Mouse (Mus musculus) olfactory bulb, adult 2 months (tissue): ENCODE results near the gene Olfr600. TPM values are rescaled to one million over a fixed set of nuclear protein-coding genes. Genes with fewer than 3 reads are reported as not detected.
"Not testable (repeated sequence)": the region's sequence is repeated elsewhere in the genome, so short reads cannot be mapped to it uniquely, and the experiment has no call there.

Experiments used
- H3K27ac ChIP-seq: fragments of 200-500 bp; 2 replicates; pipeline ENCODE4 v1.5.1; 2012; ENCODE audit warnings: low read depth, low read length; ENCODE audit not compliant: insufficient read depth
- H3K4me1 ChIP-seq: fragments of 200-500 bp; 2 replicates; pipeline ENCODE4 v1.6.1; 2012; ENCODE audit warnings: low read length; ENCODE audit not compliant: control insufficient read depth, insufficient read depth
- H3K4me3 ChIP-seq: fragments of 200-500 bp; 2 replicates; pipeline ENCODE4 v1.5.1; 2012; ENCODE audit warnings: mild to moderate bottlenecking, low read depth, low read length, moderate library complexity; ENCODE audit not compliant: insufficient read depth
- CTCF ChIP-seq: fragments of 200-500 bp; IDR thresholded peaks from 2 replicates; pipeline ENCODE4 v1.5.1; 2012; ENCODE audit warnings: low read depth, mild to moderate bottlenecking, low read length, moderate library complexity; ENCODE audit not compliant: insufficient read depth
- POLR2A ChIP-seq: fragments of 200-500 bp; IDR thresholded peaks from 2 replicates; pipeline ENCODE4 v1.6.1; 2012; ENCODE audit warnings: mild to moderate bottlenecking, low read depth, low read length, moderate library complexity; ENCODE audit not compliant: insufficient read depth
- WGBS: fragments of 180-500 bp; shearing (Covaris S2); methylation state at CpG from one replicate; pipeline ENCODE4 v1.1.7; 2018; 5-methylcytosine and 5-hydroxymethylcytosine counted together
- polyA plus RNA-seq: library from polyadenylated mRNA; stranded (reverse); fragments of >200 nt; gene quantifications from 2 replicates; pipeline ENCODE4 v1.2.4, GENCODE M21; 2012; ENCODE audit warnings: low replicate concordance; ENCODE audit not compliant: missing spikeins, insufficient read depth, insufficient read length

The Olfr600 gene
- polyA plus RNA-seq: not detected in 2 replicates

GRCm38 (mm10) chr7:103349569-103349968, at the start of gene Olfr600:
TSS of gene Olfr600 (minus strand) at chr7:103349669.
- H3K4me1 ChIP-seq: no peaks in the 10 kb centered on the region
- TF ChIP-seq POLR2A (no peak), CTCF (no peak)
- no peak within 1 kb of the TSS for H3K4me3 ChIP-seq
- H3K27ac ChIP-seq: no peak within 1 kb of the TSS

- Histone ChIP-seq H3K4me3 (no peak overlapping the region), H3K27ac (no peak overlapping the region), H3K4me1 (no peaks in the 10 kb centered on the region)
- TF ChIP-seq CTCF (no peak), POLR2A (no peak)
- WGBS: 7% methylated on average over 1 of the region's 1 CpGs
Measured at GRCm38 (mm10) chr7:103398981-103399380, 49.5 kb upstream of the Olfr600 start.

- TF ChIP-seq POLR2A (no peak), CTCF (no peak)
Measured at GRCm38 (mm10) chr7:103397758-103398157, 48.3 kb upstream of the Olfr600 start.

GRCm38 (mm10) chr7:103386077-103386476, 36.6 kb upstream of the Olfr600 start, which contains the start of gene Olfr603:
TSS of gene Olfr603 (minus strand) at chr7:103386177.
- H3K4me1 ChIP-seq: no peaks in the 10 kb centered on the region
- no peak within 1 kb of the TSS for H3K27ac ChIP-seq
- TF ChIP-seq POLR2A (no peak), CTCF (no peak)
- H3K4me3 ChIP-seq: no peak within 1 kb of the TSS

More at GRCm38 (mm10) chr7:103397758-103398157, 48.3 kb upstream of the Olfr600 start:
- H3K4me3 ChIP-seq: no peak overlapping the region
- no peak overlapping the region for H3K27ac ChIP-seq
- no peaks in the 10 kb centered on the region for H3K4me1 ChIP-seq

DNA sequence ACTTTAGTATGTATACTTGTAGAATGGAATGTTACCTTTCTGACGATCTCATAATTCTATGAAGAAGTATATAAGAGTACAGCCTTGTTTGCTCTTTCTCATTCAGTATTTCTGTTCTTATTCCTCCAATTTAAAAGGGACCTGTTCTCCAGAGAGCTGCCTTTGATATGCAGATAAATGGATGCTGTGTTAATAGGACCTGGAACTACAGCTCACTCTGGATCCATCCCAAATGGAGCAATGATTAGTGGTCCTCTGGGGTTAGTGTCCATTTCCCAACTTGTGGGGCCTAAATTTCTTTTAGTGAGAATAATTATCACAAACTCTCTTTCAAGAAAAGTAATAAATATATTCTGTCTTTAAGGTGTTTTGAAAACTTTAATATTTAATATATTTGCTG, 13.1 kb upstream of the Olfr600 start, which contains the start of gene Olfr601:
Gene Olfr601 (minus strand): TSS at position 101 of the 400 bp plus-strand sequence.
- H3K27ac ChIP-seq: no peak within 1 kb of the TSS
- no peak for TF ChIP-seq CTCF
- TF ChIP-seq POLR2A: no peak
- 80% methylated on average over 1 of the region's 1 CpGs for WGBS
- no peaks in the 10 kb centered on the region for H3K4me1 ChIP-seq
- H3K4me3 ChIP-seq: no peak within 1 kb of the TSS

DNA sequence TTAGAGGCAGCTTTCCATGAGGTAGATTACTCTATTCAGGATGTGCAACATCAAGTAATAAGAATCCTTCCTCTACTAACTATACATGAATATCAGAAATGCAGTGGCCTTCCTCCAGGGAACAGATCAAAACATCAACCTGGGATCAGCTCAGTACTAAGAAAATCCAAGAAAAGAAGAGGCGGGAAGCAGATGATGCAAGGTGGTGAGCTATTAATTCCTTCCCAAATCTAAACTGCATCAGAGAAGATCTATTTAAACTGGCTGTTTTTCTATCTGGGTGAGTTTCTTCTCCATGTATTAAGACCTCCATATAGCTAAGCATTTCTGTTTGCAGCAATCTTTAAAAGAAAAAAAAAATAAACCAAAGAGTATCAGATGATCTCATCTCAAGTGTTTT, 13.9 kb downstream of the Olfr600 start, which contains the start of gene Olfr599:
Gene Olfr599 (plus strand): TSS at position 301 of the 400 bp plus-strand sequence.
- no peak for TF ChIP-seq POLR2A
- TF ChIP-seq CTCF: no peak
- WGBS: 87% methylated on average over 1 of the region's 1 CpGs
- Histone ChIP-seq H3K27ac (no peak within 1 kb of the TSS), H3K4me1 (no peaks in the 10 kb centered on the region), H3K4me3 (no peak within 1 kb of the TSS)

GRCm38 (mm10) chr7:103323268-103323667, 26.2 kb downstream of the Olfr600 start, which contains the start of gene Olfr598:
TSS of gene Olfr598 (plus strand) at chr7:103323568.
- no peaks in the 10 kb centered on the region for H3K4me1 ChIP-seq
- no peak within 1 kb of the TSS for H3K4me3 ChIP-seq
- H3K27ac ChIP-seq: no peak within 1 kb of the TSS
- TF ChIP-seq CTCF (no peak), POLR2A (no peak)

DNA sequence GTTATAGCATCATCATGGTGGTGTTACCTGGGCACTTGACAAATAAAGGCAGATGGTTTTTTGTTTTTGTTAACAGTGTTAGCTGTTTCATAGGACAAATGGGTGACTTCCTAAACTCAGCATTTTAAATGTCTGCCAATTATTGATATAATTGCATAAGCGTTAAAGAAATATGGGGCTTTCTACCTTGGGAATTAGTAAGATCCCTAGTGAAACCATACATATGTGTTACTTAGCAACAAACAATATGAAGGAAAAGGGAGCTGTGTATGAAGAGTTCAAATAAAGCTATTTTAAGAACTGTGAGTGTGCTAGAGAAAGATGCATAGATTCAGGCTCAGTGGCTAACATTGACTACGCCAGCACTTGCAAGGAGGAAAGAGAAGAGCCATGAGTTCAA, 33.5 kb downstream of the Olfr600 start, which contains the start of gene Olfr597:
Gene Olfr597 (plus strand): TSS at position 301 of the 400 bp plus-strand sequence.
- not testable (repeated sequence) for H3K27ac ChIP-seq, H3K4me1 ChIP-seq, H3K4me3 ChIP-seq
- WGBS: 88% methylated on average over 2 of the region's 2 CpGs

DNA sequence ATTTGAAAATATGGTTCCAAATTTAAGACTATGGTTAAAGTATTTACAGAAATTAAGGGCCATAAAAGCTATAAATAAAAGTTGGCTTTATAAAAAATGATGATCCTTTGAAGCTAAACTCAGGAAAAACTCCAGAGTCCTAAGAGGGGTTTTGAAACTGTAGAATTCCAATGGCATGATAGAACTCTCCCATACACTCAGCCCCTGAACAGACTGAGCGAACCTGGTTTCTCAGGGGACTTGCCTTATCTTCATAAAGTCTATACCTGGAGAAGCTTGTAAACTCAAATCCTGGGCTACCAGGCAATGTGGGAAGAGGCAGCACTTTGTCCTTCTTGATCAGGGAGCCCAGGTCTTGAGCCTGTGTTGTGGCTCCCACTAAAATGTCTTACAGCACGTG, 44.1 kb downstream of the Olfr600 start, which contains the start of gene Olfr596:
Gene Olfr596 (plus strand): TSS at position 301 of the 400 bp plus-strand sequence.
- not testable (repeated sequence) for H3K4me3 ChIP-seq, H3K27ac ChIP-seq, H3K4me1 ChIP-seq
- 90% methylated on average over 2 of the region's 2 CpGs for WGBS

Other genes with a start within 250 kb of the Olfr600 start
- not detected in 2 replicates for gene Olfr586, start 224.0 kb downstream of the Olfr600 start, polyA plus RNA-seq
- not detected in 2 replicates for gene Olfr588-ps1, start 208.8 kb downstream of the Olfr600 start, polyA plus RNA-seq
- gene Olfr589, start 193.3 kb downstream of the Olfr600 start, polyA plus RNA-seq: not detected in 2 replicates
- not detected in 2 replicates for gene Olfr591, start 171.3 kb downstream of the Olfr600 start, polyA plus RNA-seq
- gene Olfr592, start 164.9 kb downstream of the Olfr600 start, polyA plus RNA-seq: not detected in 2 replicates
- gene Olfr593, start 137.8 kb downstream of the Olfr600 start, polyA plus RNA-seq: not detected in 2 replicates
- not detected in 2 replicates for gene Olfr594, start 132.7 kb downstream of the Olfr600 start, polyA plus RNA-seq
- not detected in 2 replicates for gene Usp17ld, start 97.2 kb downstream of the Olfr600 start, polyA plus RNA-seq
- gene Olfr596, start 44.0 kb downstream of the Olfr600 start, polyA plus RNA-seq: not detected in 2 replicates
- not detected in 2 replicates for gene Olfr597, start 33.4 kb downstream of the Olfr600 start, polyA plus RNA-seq
- not detected in 2 replicates for gene Olfr598, start 26.1 kb downstream of the Olfr600 start, polyA plus RNA-seq
- gene Olfr599, start 13.8 kb downstream of the Olfr600 start, polyA plus RNA-seq: not detected in 2 replicates
- gene Olfr601, start 13.0 kb upstream of the Olfr600 start, polyA plus RNA-seq: not detected in 2 replicates
- gene Olfr603, start 36.5 kb upstream of the Olfr600 start, polyA plus RNA-seq: not detected in 2 replicates
- not detected in 2 replicates for gene Usp17lc, start 65.4 kb upstream of the Olfr600 start, polyA plus RNA-seq
- gene Olfr605, start 95.8 kb upstream of the Olfr600 start, polyA plus RNA-seq: not detected in 2 replicates
- not detected in 2 replicates for gene Olfr606, start 99.4 kb upstream of the Olfr600 start, polyA plus RNA-seq
- not detected in 2 replicates for gene Olfr607, start 114.5 kb upstream of the Olfr600 start, polyA plus RNA-seq
- not detected in 2 replicates for gene Olfr608, start 120.2 kb upstream of the Olfr600 start, polyA plus RNA-seq
- gene Olfr609, start 148.4 kb upstream of the Olfr600 start, polyA plus RNA-seq: not detected in 2 replicates
- not detected in 2 replicates for gene Olfr610, start 162.5 kb upstream of the Olfr600 start, polyA plus RNA-seq
- gene Olfr611, start 171.2 kb upstream of the Olfr600 start, polyA plus RNA-seq: not detected in 2 replicates
- not detected in 2 replicates for gene Olfr612, start 193.0 kb upstream of the Olfr600 start, polyA plus RNA-seq
- gene Olfr613, start 198.4 kb upstream of the Olfr600 start, polyA plus RNA-seq: not detected in 2 replicates
- gene Olfr615, start 206.4 kb upstream of the Olfr600 start, polyA plus RNA-seq: not detected in 2 replicates
- gene Olfr616, start 219.5 kb upstream of the Olfr600 start, polyA plus RNA-seq: not detected in 2 replicates
- gene Olfr617, start 223.4 kb upstream of the Olfr600 start, polyA plus RNA-seq: not detected in 2 replicates
- not detected in 2 replicates for gene Olfr618, start 240.4 kb upstream of the Olfr600 start, polyA plus RNA-seq